Mouse (Mus musculus): ENCODE measurements at regions not wholly inside any gene's neighbourhood (a gene's known extent, or its start where the extent isn't known, plus 50 kb on each side); places are given as distances from the start of the nearest gene placed in this dataset.

- H3K4me1 ChIP-seq (ENCODE audit: control insufficient read depth in 2 of 2, insufficient read depth in 2 of 2, low read length in 2 of 2) = no peaks in the 10 kb centered on the region
- WGBS = 61% methylated on average over 7 of the region's 7 CpGs
- no peak for ATAC-seq (ENCODE audit: insufficient number of reproducible peaks, insufficient read depth, low FRiP score, low read depth)
Observed at GRCm38 (mm10) chr12:92509494-92509893, 660.5 kb upstream of the Sel1l start.

GRCm38 (mm10) chr12:92508796-92509489, 660.0 kb upstream of the Sel1l start:
- no peak overlapping the region for H3K4me2 ChIP-seq (ENCODE audit: low read length)
- no peaks in the 10 kb centered on the region for H3K4me1 ChIP-seq (ENCODE audit: control insufficient read depth in 2 of 2, insufficient read depth in 2 of 2, low read length in 2 of 2)
- WGBS = 83% methylated on average over 5 of the region's 5 CpGs
- H3K27ac ChIP-seq (replicated peaks in 1 of 2; ENCODE audit: control insufficient read depth in 1 of 2, insufficient read depth in 1 of 2, low read depth in 2 of 2, low read length in 2 of 2) = no peak overlapping the region
- H3K9ac ChIP-seq (ENCODE audit: low read length) = no peak overlapping the region
- no peaks in the 10 kb centered on the region for H3K36me3 ChIP-seq (ENCODE audit: control insufficient read depth, insufficient read depth, low read length)
- H3K4me3 ChIP-seq (ENCODE audit: control insufficient read depth in 1 of 2, insufficient read depth in 1 of 2, low read depth in 1 of 2, low read length in 2 of 2) = no peak overlapping the region
- no peak for ATAC-seq (ENCODE audit: insufficient number of reproducible peaks, insufficient read depth, low FRiP score, low read depth)
- no peaks in the 10 kb centered on the region for H3K9me3 ChIP-seq (ENCODE audit: control insufficient read depth, low read length)
- H3K27me3 ChIP-seq (ENCODE audit: control insufficient read depth, insufficient read depth, low read length) = no peaks in the 10 kb centered on the region

More at GRCm38 (mm10) chr12:92509494-92509893, 660.5 kb upstream of the Sel1l start:
- Histone ChIP-seq H3K36me3 (ENCODE audit: control insufficient read depth, insufficient read depth, low read length) (no peaks in the 10 kb centered on the region), H3K9me3 (ENCODE audit: control insufficient read depth, low read length) (no peaks in the 10 kb centered on the region), H3K27ac (replicated peaks in 1 of 2; ENCODE audit: control insufficient read depth in 1 of 2, insufficient read depth in 1 of 2, low read depth in 2 of 2, low read length in 2 of 2) (no peak overlapping the region), H3K27me3 (ENCODE audit: control insufficient read depth, insufficient read depth, low read length) (no peaks in the 10 kb centered on the region), H3K4me3 (ENCODE audit: control insufficient read depth in 1 of 2, insufficient read depth in 1 of 2, low read depth in 1 of 2, low read length in 2 of 2) (no peak overlapping the region), H3K9ac (ENCODE audit: low read length) (no peak overlapping the region), H3K4me2 (ENCODE audit: low read length) (no peak overlapping the region)

GRCm38 (mm10) chr12:92483984-92484383, 635.0 kb upstream of the Sel1l start:
- H3K27ac ChIP-seq (replicated peaks in 1 of 2; ENCODE audit: control insufficient read depth in 1 of 2, insufficient read depth in 1 of 2, low read depth in 2 of 2, low read length in 2 of 2) = no peak overlapping the region
- H3K9ac ChIP-seq (ENCODE audit: low read length) = no peak overlapping the region
- 71% methylated on average over 1 of the region's 1 CpGs for WGBS
- H3K9me3 ChIP-seq (ENCODE audit: control insufficient read depth, low read length) = no peaks in the 10 kb centered on the region
- H3K4me1 ChIP-seq (ENCODE audit: control insufficient read depth in 2 of 2, insufficient read depth in 2 of 2, low read length in 2 of 2) = no peaks in the 10 kb centered on the region
- ATAC-seq (ENCODE audit: insufficient number of reproducible peaks, insufficient read depth, low FRiP score, low read depth) = no peak
- no peak overlapping the region for H3K4me2 ChIP-seq (ENCODE audit: low read length)
- no peaks in the 10 kb centered on the region for H3K27me3 ChIP-seq (ENCODE audit: control insufficient read depth, insufficient read depth, low read length)
- no peaks in the 10 kb centered on the region for H3K36me3 ChIP-seq (ENCODE audit: control insufficient read depth, insufficient read depth, low read length)
- no peak overlapping the region for H3K4me3 ChIP-seq (ENCODE audit: control insufficient read depth in 1 of 2, insufficient read depth in 1 of 2, low read depth in 1 of 2, low read length in 2 of 2)

GRCm38 (mm10) chr12:92474293-92475062, 625.5 kb upstream of the Sel1l start:
- H3K4me1 ChIP-seq (ENCODE audit: control insufficient read depth in 2 of 2, insufficient read depth in 2 of 2, low read length in 2 of 2) = no peaks in the 10 kb centered on the region
- H3K27ac ChIP-seq (replicated peaks in 1 of 2; ENCODE audit: control insufficient read depth in 1 of 2, insufficient read depth in 1 of 2, low read depth in 2 of 2, low read length in 2 of 2) = no peak overlapping the region
- H3K9ac ChIP-seq (ENCODE audit: low read length) = no peak overlapping the region
- no peaks in the 10 kb centered on the region for H3K36me3 ChIP-seq (ENCODE audit: control insufficient read depth, insufficient read depth, low read length)
- H3K9me3 ChIP-seq (ENCODE audit: control insufficient read depth, low read length) = no peaks in the 10 kb centered on the region
- ATAC-seq (ENCODE audit: insufficient number of reproducible peaks, insufficient read depth, low FRiP score, low read depth) = no peak
- no peak overlapping the region for H3K4me2 ChIP-seq (ENCODE audit: low read length)
- H3K4me3 ChIP-seq (ENCODE audit: control insufficient read depth in 1 of 2, insufficient read depth in 1 of 2, low read depth in 1 of 2, low read length in 2 of 2) = no peak overlapping the region
- no peaks in the 10 kb centered on the region for H3K27me3 ChIP-seq (ENCODE audit: control insufficient read depth, insufficient read depth, low read length)
- 56% methylated on average over 4 of the region's 4 CpGs for WGBS

GRCm38 (mm10) chr12:92451110-92451818, 602.3 kb upstream of the Sel1l start:
- WGBS = 70% methylated on average over 6 of the region's 6 CpGs
- no peaks in the 10 kb centered on the region for H3K27me3 ChIP-seq (ENCODE audit: control insufficient read depth, insufficient read depth, low read length)
- H3K4me1 ChIP-seq (ENCODE audit: control insufficient read depth in 2 of 2, insufficient read depth in 2 of 2, low read length in 2 of 2) = no peaks in the 10 kb centered on the region
- no peak overlapping the region for H3K4me3 ChIP-seq (ENCODE audit: control insufficient read depth in 1 of 2, insufficient read depth in 1 of 2, low read depth in 1 of 2, low read length in 2 of 2)
- no peaks in the 10 kb centered on the region for H3K9me3 ChIP-seq (ENCODE audit: control insufficient read depth, low read length)
- ATAC-seq (ENCODE audit: insufficient number of reproducible peaks, insufficient read depth, low FRiP score, low read depth) = no peak
- no peaks in the 10 kb centered on the region for H3K36me3 ChIP-seq (ENCODE audit: control insufficient read depth, insufficient read depth, low read length)
- no peak overlapping the region for H3K9ac ChIP-seq (ENCODE audit: low read length)
- H3K27ac ChIP-seq (replicated peaks in 1 of 2; ENCODE audit: control insufficient read depth in 1 of 2, insufficient read depth in 1 of 2, low read depth in 2 of 2, low read length in 2 of 2) = no peak overlapping the region
- H3K4me2 ChIP-seq (ENCODE audit: low read length) = no peak overlapping the region

- Histone ChIP-seq H3K9me3 (ENCODE audit: control insufficient read depth, low read length) (no peaks in the 10 kb centered on the region), H3K9ac (ENCODE audit: low read length) (no peak overlapping the region), H3K27me3 (ENCODE audit: control insufficient read depth, insufficient read depth, low read length) (no peaks in the 10 kb centered on the region), H3K27ac (replicated peaks in 1 of 2; ENCODE audit: control insufficient read depth in 1 of 2, insufficient read depth in 1 of 2, low read depth in 2 of 2, low read length in 2 of 2) (no peak overlapping the region), H3K4me1 (ENCODE audit: control insufficient read depth in 2 of 2, insufficient read depth in 2 of 2, low read length in 2 of 2) (no peaks in the 10 kb centered on the region), H3K4me3 (ENCODE audit: control insufficient read depth in 1 of 2, insufficient read depth in 1 of 2, low read depth in 1 of 2, low read length in 2 of 2) (no peak overlapping the region), H3K36me3 (ENCODE audit: control insufficient read depth, insufficient read depth, low read length) (no peaks in the 10 kb centered on the region), H3K4me2 (ENCODE audit: low read length) (no peak overlapping the region)
- WGBS = 69% methylated on average over 4 of the region's 4 CpGs
- no peak for ATAC-seq (ENCODE audit: insufficient number of reproducible peaks, insufficient read depth, low FRiP score, low read depth)
Observed at GRCm38 (mm10) chr12:92418458-92418857, 569.5 kb upstream of the Sel1l start.

GRCm38 (mm10) chr12:92405506-92405905, 556.5 kb upstream of the Sel1l start:
- Histone ChIP-seq H3K9ac (ENCODE audit: low read length) (no peak overlapping the region), H3K4me1 (ENCODE audit: control insufficient read depth in 2 of 2, insufficient read depth in 2 of 2, low read length in 2 of 2) (no peaks in the 10 kb centered on the region), H3K27me3 (ENCODE audit: control insufficient read depth, insufficient read depth, low read length) (no peaks in the 10 kb centered on the region), H3K4me2 (ENCODE audit: low read length) (no peak overlapping the region), H3K9me3 (ENCODE audit: control insufficient read depth, low read length) (no peaks in the 10 kb centered on the region), H3K4me3 (ENCODE audit: control insufficient read depth in 1 of 2, insufficient read depth in 1 of 2, low read depth in 1 of 2, low read length in 2 of 2) (no peak overlapping the region), H3K27ac (replicated peaks in 1 of 2; ENCODE audit: control insufficient read depth in 1 of 2, insufficient read depth in 1 of 2, low read depth in 2 of 2, low read length in 2 of 2) (no peak overlapping the region), H3K36me3 (ENCODE audit: control insufficient read depth, insufficient read depth, low read length) (no peaks in the 10 kb centered on the region)
- ATAC-seq (ENCODE audit: insufficient number of reproducible peaks, insufficient read depth, low FRiP score, low read depth) = no peak
